Mouse (Mus musculus) ES-Bruce4 (cell line): ENCODE measurements around the gene Ccdc13. TPM values are rescaled to one million over a fixed set of nuclear protein-coding genes. Genes with fewer than 3 reads are reported as not detected.

Source experiments
- H3K27ac ChIP-seq: 2 replicates; pipeline ENCODE4 v1.5.1; 2012; ENCODE audit warnings: low read length, inconsistent platforms; ENCODE audit not compliant: insufficient read depth
- H3K27me3 ChIP-seq: 2 replicates; pipeline ENCODE4 v1.6.1; 2012; ENCODE audit warnings: mild to moderate bottlenecking, low read length, inconsistent platforms; ENCODE audit not compliant: control insufficient read depth, poor library complexity, insufficient read depth, severe bottlenecking
- H3K36me3 ChIP-seq: 2 replicates; pipeline ENCODE4 v1.6.1; 2012; ENCODE audit warnings: inconsistent platforms, mild to moderate bottlenecking, low read length, moderate library complexity; ENCODE audit not compliant: control insufficient read depth, poor library complexity, insufficient read depth, severe bottlenecking
- H3K4me1 ChIP-seq: one replicate; pipeline ENCODE4 v1.8.1; 2011; ENCODE audit warnings: low read length; ENCODE audit not compliant: control insufficient read depth, insufficient read depth
- H3K4me3 ChIP-seq: 2 replicates; pipeline ENCODE4 v1.5.1; 2011; ENCODE audit warnings: low read depth, mild to moderate bottlenecking, low read length
- H3K9ac ChIP-seq: 2 replicates; pipeline ENCODE4 v1.6.1; 2012; ENCODE audit warnings: low read depth, mild to moderate bottlenecking, inconsistent platforms; ENCODE audit not compliant: poor library complexity, severe bottlenecking
- H3K9me3 ChIP-seq: replicated peaks from 2 replicates; pipeline ENCODE4 v1.6.1; 2012; ENCODE audit warnings: mild to moderate bottlenecking, low read length, inconsistent platforms; ENCODE audit not compliant: control insufficient read depth, poor library complexity, insufficient read depth, severe bottlenecking
- CTCF ChIP-seq: IDR thresholded peaks from one replicate; pipeline ENCODE4 v1.8.1; 2011; ENCODE audit warnings: low read depth, low read length
- EP300 ChIP-seq: IDR thresholded peaks from 2 replicates; pipeline ENCODE4 v1.6.1; 2011; ENCODE audit warnings: low read depth, low read length; ENCODE audit not compliant: insufficient read depth
- POLR2A ChIP-seq: IDR thresholded peaks from one replicate; pipeline ENCODE4 v1.8.1; 2011; ENCODE audit warnings: low read length; ENCODE audit not compliant: insufficient read depth
- polyA plus RNA-seq: library from polyadenylated mRNA; stranded (reverse); fragments of >200 nt; gene quantifications from 2 replicates; pipeline ENCODE4 v1.2.4, GENCODE M21; 2011; ENCODE audit warnings: low read depth; ENCODE audit not compliant: missing spikeins, insufficient read depth, insufficient read length

The Ccdc13 gene
- polyA plus RNA-seq, 1 experiment: 0.85 TPM

- TF ChIP-seq EP300 (no peak), CTCF (no peak), POLR2A (no peak)
- H3K27me3 ChIP-seq: no peaks in the 10 kb centered on the region
- no peaks in the 10 kb centered on the region for H3K36me3 ChIP-seq
- no peaks in the 10 kb centered on the region for H3K9me3 ChIP-seq
- H3K9ac ChIP-seq: no peak overlapping the region
- H3K4me1 ChIP-seq: no peaks in the 10 kb centered on the region
- H3K4me3 ChIP-seq: no peak overlapping the region
- no peak overlapping the region for H3K27ac ChIP-seq
Observed at GRCm38 (mm10) chr9:121864837-121865236, 25.6 kb upstream of the Ccdc13 start.

- Histone ChIP-seq H3K27ac (no peak overlapping the region), H3K9me3 (no peaks in the 10 kb centered on the region), H3K4me1 (no peaks in the 10 kb centered on the region), H3K9ac (no peak overlapping the region), H3K36me3 (no peaks in the 10 kb centered on the region), H3K4me3 (no peak overlapping the region), H3K27me3 (no peaks in the 10 kb centered on the region)
- TF ChIP-seq EP300 (no peak), POLR2A (no peak), CTCF (no peak)
Observed at GRCm38 (mm10) chr9:121860921-121861320, 21.7 kb upstream of the Ccdc13 start.

- Histone ChIP-seq H3K9me3 (no peaks in the 10 kb centered on the region), H3K27ac (no peak overlapping the region), H3K4me1 (no peaks in the 10 kb centered on the region)
Observed at GRCm38 (mm10) chr9:121859345-121859744, 20.1 kb upstream of the Ccdc13 start.

GRCm38 (mm10) chr9:121858153-121858488 is 18.9 kb upstream of the Ccdc13 start, which contains the start of gene Higd1a:
Higd1a (minus strand) TSS chr9:121858362.
- Histone ChIP-seq H3K27ac (peak within 1 kb of the TSS; percentile 74), H3K27me3 (no peaks in the 10 kb centered on the region), H3K4me3 (peak within 1 kb of the TSS; percentile 89), H3K4me1 (no peaks in the 10 kb centered on the region), H3K9ac (peak within 1 kb of the TSS; percentile 69), H3K9me3 (no peaks in the 10 kb centered on the region), H3K36me3 (no peaks in the 10 kb centered on the region)
- TF ChIP-seq CTCF (no peak), EP300 (no peak)

More at GRCm38 (mm10) chr9:121859345-121859744, 20.1 kb upstream of the Ccdc13 start:
- Histone ChIP-seq H3K36me3 (no peaks in the 10 kb centered on the region), H3K4me3 (no peak overlapping the region), H3K27me3 (no peaks in the 10 kb centered on the region), H3K9ac (no peak overlapping the region)
- no peak for TF ChIP-seq POLR2A
- TF ChIP-seq EP300: no peak
- no peak for TF ChIP-seq CTCF

- TF ChIP-seq POLR2A (peak; percentile 62), CTCF (no peak)
- peak overlapping the region; percentile 74 for H3K27ac ChIP-seq
- H3K36me3 ChIP-seq: no peaks in the 10 kb centered on the region
- no peaks in the 10 kb centered on the region for H3K9me3 ChIP-seq
- H3K4me3 ChIP-seq: peak overlapping the region; percentile 89
- no peaks in the 10 kb centered on the region for H3K27me3 ChIP-seq
- H3K4me1 ChIP-seq: no peaks in the 10 kb centered on the region
- H3K9ac ChIP-seq: peak overlapping the region; percentile 69
Observed at GRCm38 (mm10) chr9:121857474-121858152, 18.4 kb upstream of the Ccdc13 start.

GRCm38 (mm10) chr9:121856649-121857416 is 17.6 kb upstream of the Ccdc13 start:
- Histone ChIP-seq H3K4me1 (no peaks in the 10 kb centered on the region), H3K27me3 (no peaks in the 10 kb centered on the region), H3K36me3 (0 out of 2 replicates have a peak, but pooled peaks cover 2% of the 10 kb centered on the region), H3K9ac (peak overlapping the region; percentile 69), H3K4me3 (peak overlapping the region; percentile 89), H3K9me3 (no peaks in the 10 kb centered on the region), H3K27ac (no peak overlapping the region)
- no peak for TF ChIP-seq CTCF
